Mouse (Mus musculus): ENCODE measurements around the gene Acot7. TPM values are rescaled to one million over a fixed set of nuclear protein-coding genes. Genes with fewer than 3 reads are reported as not detected.

Gene Acot7
- total RNA-seq (2017) = 66.4 and 72.7 TPM in 2 replicates

GRCm38 (mm10) chr4:152177537-152178343, at the start of gene Acot7:
Gene Acot7, plus strand, starts transcription at chr4:152178134.
- ATAC-seq (replicated peaks in 1 of 2; ENCODE audit: insufficient read depth in 1 of 2, low FRiP score in 2 of 2, low TSS enrichment in 1 of 2, low read depth in 1 of 2, poor library complexity in 2 of 2, severe bottlenecking in 2 of 2) = peak; percentile 71 to 82

DNA sequence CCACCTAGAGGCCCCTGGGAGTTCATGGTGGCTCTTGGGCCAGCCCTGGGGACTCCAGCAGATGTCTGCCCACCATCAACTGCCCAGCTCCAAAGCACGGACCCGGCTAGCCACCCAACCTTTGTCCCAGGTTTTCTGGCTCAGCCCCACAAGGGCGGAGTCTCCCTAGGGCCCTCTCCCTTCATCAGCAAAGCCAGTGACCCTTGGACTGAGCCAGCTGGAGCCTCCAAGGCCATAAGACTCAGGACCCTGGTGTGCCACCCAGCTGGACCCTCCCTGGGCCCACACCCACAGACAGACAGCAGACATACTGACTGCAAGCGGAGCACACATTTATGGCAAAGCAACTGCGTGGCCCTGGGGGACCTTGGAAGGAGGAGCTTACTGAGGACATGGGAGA, 49.1 kb upstream of the Acot7 start:
- no peak for ATAC-seq (replicated peaks in 1 of 2; ENCODE audit: insufficient read depth in 1 of 2, low FRiP score in 2 of 2, low TSS enrichment in 1 of 2, low read depth in 1 of 2, poor library complexity in 2 of 2, severe bottlenecking in 2 of 2)

- ATAC-seq (replicated peaks in 1 of 2; ENCODE audit: insufficient read depth in 1 of 2, low FRiP score in 2 of 2, low TSS enrichment in 1 of 2, low read depth in 1 of 2, poor library complexity in 2 of 2, severe bottlenecking in 2 of 2) = no peak
Measured at GRCm38 (mm10) chr4:152129395-152129930, 48.5 kb upstream of the Acot7 start.

- peak; percentile 46 to 51; a peak in 2 of 4 replicates for ATAC-seq (replicated peaks in 1 of 2; ENCODE audit: insufficient read depth in 1 of 2, low FRiP score in 2 of 2, low TSS enrichment in 1 of 2, low read depth in 1 of 2, poor library complexity in 2 of 2, severe bottlenecking in 2 of 2)
Measured at GRCm38 (mm10) chr4:152130771-152131653, 46.9 kb upstream of the Acot7 start.

DNA sequence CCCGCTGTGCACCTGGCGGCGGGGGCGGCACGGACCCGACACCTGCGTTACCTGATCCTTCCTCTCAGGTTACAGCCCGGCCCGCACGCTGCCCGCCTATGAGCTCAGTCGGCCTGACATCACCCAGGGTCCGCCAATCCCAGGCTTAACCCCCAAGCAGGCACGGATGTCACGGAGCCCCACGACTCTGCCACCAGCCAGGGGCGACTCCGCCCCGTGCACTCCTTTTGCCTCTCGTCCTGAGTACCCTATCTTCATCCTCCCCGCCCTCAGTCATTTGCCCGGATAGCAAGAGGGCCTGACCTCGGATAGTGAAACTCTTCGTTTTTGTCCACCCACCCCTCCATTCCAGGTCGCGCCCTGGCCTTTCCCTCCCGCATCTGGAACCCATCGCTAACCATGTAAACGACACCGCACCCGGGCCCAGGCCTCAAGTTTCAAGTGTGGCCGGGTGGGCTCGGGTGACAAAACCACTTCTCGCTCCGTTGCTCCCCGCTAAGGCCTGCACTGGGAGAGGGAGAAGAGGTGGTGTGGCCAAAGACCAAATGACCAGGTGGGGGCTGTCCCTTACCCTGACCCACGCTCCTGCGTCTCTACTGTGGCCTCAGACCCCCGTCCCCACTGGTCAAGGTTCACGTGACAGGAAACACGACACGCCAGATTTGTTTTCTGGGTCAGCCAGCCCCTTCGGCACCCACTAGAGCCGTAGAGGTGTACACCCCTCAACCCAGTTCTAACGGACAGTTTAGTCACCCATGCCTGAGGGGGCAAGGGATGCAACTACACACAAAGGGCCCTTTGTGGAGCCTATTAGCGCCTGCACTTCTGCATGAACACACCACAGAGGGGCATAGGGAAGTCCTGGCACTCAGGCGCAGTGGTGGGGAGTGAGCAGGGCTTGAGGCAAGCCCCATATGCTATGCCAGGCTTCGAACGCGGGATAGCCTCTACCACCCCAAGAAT, 45.8 kb upstream of the Acot7 start:
- ATAC-seq (replicated peaks in 1 of 2; ENCODE audit: insufficient read depth in 1 of 2, low FRiP score in 2 of 2, low TSS enrichment in 1 of 2, low read depth in 1 of 2, poor library complexity in 2 of 2, severe bottlenecking in 2 of 2) = no peak

- no peak for ATAC-seq (replicated peaks in 1 of 2; ENCODE audit: insufficient read depth in 1 of 2, low FRiP score in 2 of 2, low TSS enrichment in 1 of 2, low read depth in 1 of 2, poor library complexity in 2 of 2, severe bottlenecking in 2 of 2)
Measured at GRCm38 (mm10) chr4:152132772-152133169, 45.2 kb upstream of the Acot7 start.

DNA sequence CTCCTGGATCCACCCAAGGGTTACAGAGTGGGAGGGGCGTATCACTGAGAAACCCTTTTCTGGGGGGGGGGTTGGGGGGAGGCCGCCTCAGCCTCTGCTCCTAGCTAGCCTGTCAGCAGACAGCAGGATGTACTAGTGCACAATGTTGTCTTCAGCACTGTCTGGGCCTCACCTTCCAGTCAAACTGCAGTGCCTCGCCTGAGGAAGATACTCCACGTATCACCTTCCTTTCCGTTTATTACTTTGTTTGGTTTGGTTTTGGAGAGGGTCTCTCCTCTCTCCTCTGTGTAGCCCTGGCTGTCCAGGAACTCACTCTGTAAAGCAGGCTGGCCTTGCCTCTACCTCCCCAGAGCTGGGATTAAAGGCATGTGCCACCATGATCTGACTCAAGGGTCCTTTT, 44.7 kb upstream of the Acot7 start:
- ATAC-seq (replicated peaks in 1 of 2; ENCODE audit: insufficient read depth in 1 of 2, low FRiP score in 2 of 2, low TSS enrichment in 1 of 2, low read depth in 1 of 2, poor library complexity in 2 of 2, severe bottlenecking in 2 of 2) = no peak

- peak; percentile 35 to 37; a peak in 2 of 4 replicates for ATAC-seq (replicated peaks in 1 of 2; ENCODE audit: insufficient read depth in 1 of 2, low FRiP score in 2 of 2, low TSS enrichment in 1 of 2, low read depth in 1 of 2, poor library complexity in 2 of 2, severe bottlenecking in 2 of 2)
Measured at GRCm38 (mm10) chr4:152134507-152134906, 43.4 kb upstream of the Acot7 start.

- ATAC-seq (replicated peaks in 1 of 2; ENCODE audit: insufficient read depth in 1 of 2, low FRiP score in 2 of 2, low TSS enrichment in 1 of 2, low read depth in 1 of 2, poor library complexity in 2 of 2, severe bottlenecking in 2 of 2) = no peak
Measured at GRCm38 (mm10) chr4:152135363-152135762, 42.6 kb upstream of the Acot7 start.

DNA sequence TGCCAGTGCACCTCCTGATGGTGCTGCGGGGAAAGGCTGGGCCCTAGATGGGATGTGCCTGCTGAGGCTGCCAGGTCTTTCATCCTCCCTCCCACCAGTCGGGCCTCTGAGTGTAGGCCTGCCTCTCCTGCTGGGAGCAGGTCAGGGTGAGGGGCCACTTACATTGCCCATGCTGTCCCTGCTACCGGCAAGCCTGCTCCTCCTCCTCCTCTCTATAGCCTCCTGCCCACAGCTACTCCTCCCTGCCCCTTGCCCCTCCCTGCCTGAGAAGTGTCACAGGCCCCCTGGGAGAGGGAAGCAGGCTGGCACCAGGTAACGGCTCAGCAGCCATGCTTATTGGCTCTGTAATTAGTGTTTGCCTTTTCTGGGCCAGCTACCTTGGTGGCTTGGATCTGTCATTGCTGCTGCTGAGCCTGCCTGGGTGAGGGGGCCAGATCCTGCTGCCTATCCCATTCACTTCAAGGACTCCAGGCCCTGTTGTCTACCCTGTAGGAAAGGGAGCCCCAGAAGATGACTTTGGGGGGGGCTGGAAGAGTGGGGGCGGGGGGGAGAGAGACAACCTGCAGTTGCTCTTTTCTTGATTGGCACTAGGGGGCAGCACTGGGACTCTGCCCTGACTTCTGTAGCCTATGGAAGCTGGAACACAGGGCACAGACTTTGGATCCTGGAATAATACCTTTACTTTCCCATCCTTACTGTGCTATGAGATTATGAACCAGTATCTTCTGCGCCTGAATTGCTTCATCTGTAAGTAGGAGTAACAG, 41.6 kb upstream of the Acot7 start:
- ATAC-seq (replicated peaks in 1 of 2; ENCODE audit: insufficient read depth in 1 of 2, low FRiP score in 2 of 2, low TSS enrichment in 1 of 2, low read depth in 1 of 2, poor library complexity in 2 of 2, severe bottlenecking in 2 of 2) = no peak

DNA sequence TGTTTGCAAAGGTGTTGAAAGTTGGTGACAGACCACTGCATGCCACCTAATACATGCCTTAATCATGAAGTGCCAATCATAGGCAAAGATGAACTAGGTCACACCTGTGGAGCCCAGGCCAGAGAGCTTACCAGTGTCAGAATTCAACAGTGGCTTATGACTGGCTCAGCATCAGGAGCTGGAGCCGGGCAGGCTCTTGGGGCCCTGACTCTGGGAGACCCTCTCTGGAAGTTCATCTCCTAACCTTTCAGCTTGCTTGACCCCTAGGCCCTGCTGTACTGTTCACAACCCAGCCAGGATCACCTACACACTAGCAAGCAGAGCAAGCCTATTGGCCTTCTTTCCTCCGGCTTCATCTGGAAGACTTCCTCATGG, 41.1 kb upstream of the Acot7 start:
- ATAC-seq (replicated peaks in 1 of 2; ENCODE audit: insufficient read depth in 1 of 2, low FRiP score in 2 of 2, low TSS enrichment in 1 of 2, low read depth in 1 of 2, poor library complexity in 2 of 2, severe bottlenecking in 2 of 2) = no peak

GRCm38 (mm10) chr4:152138497-152139260, 39.3 kb upstream of the Acot7 start:
- ATAC-seq (replicated peaks in 1 of 2; ENCODE audit: insufficient read depth in 1 of 2, low FRiP score in 2 of 2, low TSS enrichment in 1 of 2, low read depth in 1 of 2, poor library complexity in 2 of 2, severe bottlenecking in 2 of 2) = peak; percentile 85 to 88

GRCm38 (mm10) chr4:152140441-152140840, 37.5 kb upstream of the Acot7 start:
- ATAC-seq (replicated peaks in 1 of 2; ENCODE audit: insufficient read depth in 1 of 2, low FRiP score in 2 of 2, low TSS enrichment in 1 of 2, low read depth in 1 of 2, poor library complexity in 2 of 2, severe bottlenecking in 2 of 2) = peak; percentile 43 to 67

DNA sequence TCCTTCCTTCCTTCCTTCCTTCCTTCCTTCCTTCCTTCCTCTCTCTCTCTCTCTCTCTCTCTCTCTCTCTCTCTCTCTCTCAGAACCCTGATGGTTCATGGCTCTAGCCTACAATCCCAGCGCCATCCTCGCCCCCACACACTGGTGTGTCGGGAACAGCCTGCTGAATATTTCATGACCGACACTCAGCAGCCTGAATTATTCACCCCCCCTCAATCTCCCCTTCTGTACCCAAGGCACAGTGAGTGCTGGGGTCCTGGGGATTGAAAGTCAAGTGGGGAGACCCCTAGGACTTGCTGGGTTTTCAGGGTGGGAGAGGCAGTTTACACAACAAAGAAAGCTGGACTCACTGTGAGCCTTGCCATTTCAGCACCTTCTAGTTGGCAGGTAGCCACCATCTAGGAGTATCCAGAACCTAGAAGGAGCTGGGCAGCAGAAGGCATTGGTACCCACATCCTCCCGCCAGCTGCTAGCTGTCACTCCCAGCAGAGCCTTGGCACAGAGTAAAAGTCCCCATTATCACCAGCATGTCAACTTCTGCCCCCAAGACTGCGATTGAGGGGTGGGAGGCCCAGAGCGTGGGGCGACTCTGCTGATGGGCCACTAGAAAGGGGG, 36.3 kb upstream of the Acot7 start:
- ATAC-seq (replicated peaks in 1 of 2; ENCODE audit: insufficient read depth in 1 of 2, low FRiP score in 2 of 2, low TSS enrichment in 1 of 2, low read depth in 1 of 2, poor library complexity in 2 of 2, severe bottlenecking in 2 of 2) = no peak

GRCm38 (mm10) chr4:152143632-152144031, 34.3 kb upstream of the Acot7 start:
- ATAC-seq (replicated peaks in 1 of 2; ENCODE audit: insufficient read depth in 1 of 2, low FRiP score in 2 of 2, low TSS enrichment in 1 of 2, low read depth in 1 of 2, poor library complexity in 2 of 2, severe bottlenecking in 2 of 2) = no peak

Measured in hematopoietic stem cell, adult 5-6 weeks (primary cell).